Mouse (Mus musculus) cerebellum, postnatal 36 days (tissue): ENCODE measurements at regions not wholly inside any gene's neighbourhood (a gene's known extent, or its start where the extent isn't known, plus 50 kb on each side); places are given as distances from the start of the nearest gene placed in this dataset.
A peak's percentile ranks its signal among the peaks of the same experiment; 100 is the strongest.

Source experiments
- DNase-seq, 2 experiments: peaks; one replicate each; pipeline ENCODE4 v3.0.0; 2021 to 2022; ENCODE audit warnings: mixed read lengths in 2 of 2

DNA sequence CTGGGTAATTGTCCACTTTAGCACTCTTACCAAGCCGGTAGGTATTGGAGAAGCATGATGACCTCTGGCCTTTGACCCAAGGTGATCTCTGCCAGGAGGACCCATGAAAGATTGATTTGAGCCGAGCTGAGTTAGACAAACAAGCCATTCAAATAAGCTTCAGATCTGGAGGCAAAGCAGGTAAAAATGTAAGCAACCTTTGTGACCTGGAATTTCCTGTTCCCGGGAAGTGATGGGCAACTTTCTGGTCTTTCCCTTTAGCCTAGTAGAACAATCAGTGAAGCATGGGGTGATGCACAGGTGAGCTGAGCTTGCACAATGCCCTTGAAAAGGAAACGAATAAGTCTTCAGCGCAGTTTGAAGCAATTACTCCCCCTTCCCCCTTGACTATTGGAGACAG, 127.0 kb downstream of the Mycn start:
- DNase-seq = no peak

DNA sequence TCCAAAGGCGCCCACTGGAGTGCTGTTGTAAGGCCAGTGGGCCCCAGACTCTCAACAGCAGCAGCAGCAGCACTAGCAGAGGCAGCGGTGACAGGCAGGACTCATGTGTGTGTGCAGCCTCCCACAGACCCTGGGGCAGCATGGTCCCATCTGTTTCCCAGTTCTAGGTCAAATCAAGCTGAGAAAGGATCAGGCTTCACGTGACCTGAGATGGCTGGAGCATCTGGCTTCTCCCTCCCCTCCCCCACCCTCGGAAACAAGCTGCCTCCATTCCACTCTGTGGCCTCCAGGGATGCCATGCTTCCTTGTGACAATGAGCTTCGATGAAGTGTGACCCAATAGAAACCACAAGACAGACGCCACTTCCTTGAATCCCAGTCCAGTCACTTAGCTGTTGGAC, 128.8 kb downstream of the Mycn start:
- DNase-seq = no peak

DNA sequence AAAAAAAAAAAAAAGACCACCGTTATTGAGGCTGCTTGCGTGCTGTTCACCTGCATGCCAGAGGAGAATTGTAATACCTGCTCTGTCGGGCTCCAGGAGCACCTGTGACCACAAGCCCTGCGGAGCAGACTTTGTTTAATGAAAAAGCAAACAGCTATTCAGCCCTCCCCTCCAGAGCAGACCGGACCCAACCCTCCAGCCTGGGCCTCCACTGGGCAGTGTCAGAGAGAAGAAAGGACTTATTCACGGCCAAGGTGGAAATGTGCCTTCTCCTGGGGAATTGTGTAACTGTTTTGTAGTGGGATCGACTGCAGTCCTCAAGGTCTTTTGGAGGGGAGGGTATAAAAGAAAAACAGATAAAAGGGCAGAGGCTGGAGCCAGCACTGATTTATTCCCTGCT, 130.8 kb downstream of the Mycn start:
- no peak for DNase-seq

DNA sequence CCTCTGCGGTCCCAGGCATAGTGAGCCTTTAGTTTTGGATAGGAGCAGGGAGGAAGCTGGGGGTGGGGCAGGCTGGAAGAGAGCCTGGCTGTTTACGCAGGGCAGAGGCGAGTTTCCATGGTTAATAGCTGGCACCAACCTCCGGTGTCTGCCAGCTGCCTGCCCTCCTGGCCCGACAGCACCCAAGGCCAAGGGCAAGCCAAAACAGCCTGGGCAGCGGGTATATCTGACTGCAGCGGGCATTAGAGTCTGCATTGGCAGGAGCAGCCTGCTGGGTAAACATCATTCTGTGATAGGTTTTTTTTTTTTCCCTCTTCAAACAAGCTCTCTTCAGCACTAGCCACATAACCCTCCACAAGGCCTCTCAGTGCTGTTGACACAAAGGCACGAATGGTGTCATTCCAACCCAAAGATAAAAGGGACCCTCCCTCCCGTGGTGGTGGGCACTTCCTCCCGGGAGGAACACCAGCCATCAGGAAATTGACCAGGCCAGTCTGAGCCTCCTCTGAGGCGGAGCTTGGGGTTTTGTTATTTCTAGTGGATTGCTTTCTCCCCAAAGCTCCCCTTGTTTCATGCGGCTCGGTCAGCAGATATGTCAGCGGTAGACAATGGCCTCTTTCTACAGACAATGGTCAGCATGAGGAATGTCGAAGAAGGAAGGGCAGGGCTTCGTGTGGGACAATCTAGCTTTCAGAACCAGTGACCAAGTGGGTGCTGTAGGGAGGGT, 131.4 kb downstream of the Mycn start:
- peak in 1 of 2 experiments; percentile 17 for DNase-seq

DNA sequence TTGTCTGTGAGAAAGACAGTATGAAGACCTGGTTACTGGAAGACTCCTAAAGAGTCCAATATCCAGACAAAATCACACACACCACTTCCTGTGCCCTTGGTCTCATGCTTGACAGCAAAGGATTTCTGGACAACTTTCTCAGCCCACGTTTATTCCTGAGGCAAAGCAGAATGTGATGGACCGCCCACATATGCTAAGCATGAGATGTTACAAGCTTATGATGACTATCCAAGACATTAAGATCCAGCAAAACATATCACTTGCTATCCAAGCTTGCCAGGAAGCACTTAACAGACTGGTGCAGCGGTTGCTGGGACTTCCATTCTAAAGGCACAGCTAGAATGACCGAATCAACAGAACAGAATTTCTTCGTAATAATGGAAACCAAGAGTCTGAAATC, 133.6 kb downstream of the Mycn start:
- DNase-seq = no peak

DNA sequence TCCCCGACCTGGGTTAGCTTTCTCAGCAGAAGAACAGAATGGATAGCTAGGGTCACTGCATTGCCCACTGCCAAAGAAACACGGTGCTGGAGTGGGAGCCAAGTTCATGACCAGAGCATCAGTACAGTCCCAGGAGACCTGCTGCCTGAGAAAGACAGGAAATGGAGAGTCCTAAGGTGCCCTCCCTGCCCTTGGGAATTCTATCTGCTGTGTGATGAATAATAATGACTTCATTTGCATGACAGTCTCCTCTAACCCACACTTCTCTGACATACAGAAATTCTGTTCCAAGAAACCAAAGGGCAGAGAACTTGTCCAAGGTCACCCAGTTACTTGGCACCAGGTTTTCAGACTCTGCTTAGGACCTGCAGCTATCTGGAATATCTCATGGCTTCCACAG, 138.1 kb downstream of the Mycn start:
- no peak for DNase-seq

DNA sequence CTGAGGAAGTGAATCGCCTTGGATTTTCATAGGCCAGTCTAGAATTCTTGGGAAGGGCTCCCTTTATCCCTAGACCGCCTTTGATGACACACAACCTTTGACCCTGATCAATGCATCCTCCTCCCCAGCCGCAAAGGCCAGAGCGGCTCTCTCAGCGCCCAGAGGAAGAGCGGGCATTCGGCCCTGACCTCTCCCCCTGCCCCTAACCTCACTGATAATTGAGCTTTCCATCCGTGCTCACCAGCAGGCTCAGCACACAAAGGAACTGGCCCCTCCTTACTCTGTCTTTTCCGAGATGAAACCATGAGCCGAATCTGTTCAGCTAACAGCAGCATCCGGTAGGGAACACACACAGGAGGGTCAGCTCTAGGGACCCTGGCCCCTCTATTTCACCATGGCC, 139.3 kb downstream of the Mycn start:
- DNase-seq = no peak

DNA sequence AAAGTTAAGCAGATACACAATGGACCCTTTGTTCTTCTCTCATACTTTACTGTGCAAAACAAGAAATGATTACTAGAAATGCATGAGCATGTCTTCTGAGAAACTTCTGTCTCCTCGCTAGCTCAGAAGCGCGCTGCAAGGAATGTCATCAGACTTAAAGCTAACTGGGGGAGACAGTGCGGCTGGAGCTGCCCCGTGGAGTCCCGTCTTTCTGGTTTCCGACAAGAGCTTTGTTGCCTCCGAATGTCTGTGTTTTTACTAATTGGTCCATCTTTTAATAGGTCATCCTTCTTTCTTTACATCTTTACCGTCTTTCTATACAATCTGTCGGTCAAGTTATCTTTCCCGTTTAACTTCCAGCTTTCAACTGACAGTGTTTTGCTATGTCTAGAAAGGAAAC, 140.0 kb downstream of the Mycn start:
- DNase-seq = no peak

DNA sequence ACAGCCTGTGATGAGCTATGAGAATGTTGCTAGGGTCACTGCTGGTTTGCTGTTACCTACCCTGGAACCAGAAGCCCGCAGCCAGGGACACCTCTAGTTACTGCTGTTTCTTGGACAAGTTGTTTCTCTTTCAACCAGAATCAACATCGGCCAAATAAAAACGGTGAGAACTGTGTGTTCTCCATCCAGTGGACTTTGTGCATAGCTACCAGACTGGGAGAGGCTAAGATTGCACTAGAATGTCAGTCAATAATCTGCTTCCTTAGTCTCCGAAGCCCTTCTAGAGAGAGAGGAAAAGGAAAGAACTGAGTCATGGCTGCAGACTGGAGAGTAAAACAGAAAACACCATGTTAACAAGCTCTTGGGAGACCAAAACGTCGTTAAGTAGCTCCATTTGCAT, 141.6 kb downstream of the Mycn start:
- no peak for DNase-seq

DNA sequence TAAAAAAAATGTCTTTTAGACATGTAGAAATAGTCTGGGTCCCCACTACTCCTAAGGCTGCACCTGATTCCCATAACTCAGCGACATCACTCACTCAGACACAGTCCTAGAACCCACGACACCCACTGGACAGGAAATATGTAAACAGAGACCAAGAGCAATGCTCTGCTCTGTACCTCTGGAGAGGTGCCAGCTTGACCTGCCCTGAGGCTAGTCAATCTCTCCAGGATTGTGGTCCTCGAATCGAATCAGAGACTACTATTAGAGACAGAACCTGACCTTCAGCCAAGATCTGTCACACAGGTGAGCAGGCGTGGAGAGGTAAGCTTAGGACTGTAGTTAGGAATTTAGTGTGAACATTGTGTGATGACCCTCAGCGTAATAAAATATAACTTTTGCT, 152.7 kb downstream of the Mycn start:
- DNase-seq = no peak

DNA sequence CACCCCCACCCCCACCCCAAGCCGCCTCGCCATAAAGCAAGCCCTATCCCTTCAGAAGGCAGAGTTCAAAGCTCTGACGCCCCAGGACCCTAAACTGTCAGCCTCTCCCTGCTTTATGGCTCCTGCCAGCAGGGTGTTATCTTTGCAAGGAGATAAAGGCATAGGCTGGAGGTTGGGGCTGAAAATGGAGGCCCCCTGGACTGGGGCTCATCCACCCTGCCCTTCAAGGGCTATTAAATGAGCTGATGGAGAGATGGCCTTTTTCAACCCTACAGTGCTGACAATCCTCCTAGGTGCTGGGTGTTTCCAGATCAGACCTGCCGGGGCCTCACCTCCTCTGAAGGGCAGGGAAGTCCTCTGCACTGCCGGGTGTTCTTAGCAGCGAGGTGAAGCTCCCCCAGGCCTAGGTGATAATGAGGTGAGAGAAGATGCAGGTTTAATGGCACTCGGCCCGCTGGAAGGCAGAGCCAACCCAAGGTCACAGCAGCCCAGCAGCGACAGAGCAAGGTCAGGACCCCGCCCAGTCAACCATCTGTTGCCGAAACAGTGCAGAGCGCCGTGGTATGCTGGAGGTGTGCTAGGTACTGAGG, 153.4 kb downstream of the Mycn start:
- no peak for DNase-seq

DNA sequence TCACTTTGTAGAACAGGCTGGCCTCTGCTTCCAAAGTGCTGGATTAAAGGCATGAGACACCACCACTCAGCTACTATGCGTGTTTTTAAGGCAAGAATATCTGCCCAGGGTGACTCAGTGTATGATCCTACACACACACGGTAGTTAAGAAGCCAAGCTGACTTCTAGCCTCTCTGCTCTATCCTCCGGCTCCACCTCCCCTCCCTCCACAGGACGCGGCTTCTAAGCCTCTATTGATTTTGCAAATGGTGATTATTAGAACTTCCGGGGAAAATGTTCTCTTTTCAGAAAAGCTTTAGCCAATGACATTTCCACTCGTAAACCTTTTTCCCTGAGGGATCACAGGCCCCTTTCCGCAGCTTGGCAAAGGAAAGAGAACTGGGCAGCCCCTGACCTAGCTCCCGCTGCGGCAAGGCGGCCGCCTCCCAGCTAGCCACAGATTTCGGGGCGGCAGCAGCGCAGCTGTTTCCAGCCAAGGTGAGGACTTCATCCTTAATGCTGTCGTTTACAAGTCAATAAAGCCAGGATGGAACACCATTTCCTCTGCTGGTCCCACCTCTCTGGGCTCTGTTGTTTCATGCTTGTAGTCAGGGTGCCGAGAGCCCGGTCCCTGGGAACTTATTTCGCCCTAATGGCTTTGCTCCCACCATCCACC, 154.0 kb downstream of the Mycn start:
- no peak for DNase-seq

DNA sequence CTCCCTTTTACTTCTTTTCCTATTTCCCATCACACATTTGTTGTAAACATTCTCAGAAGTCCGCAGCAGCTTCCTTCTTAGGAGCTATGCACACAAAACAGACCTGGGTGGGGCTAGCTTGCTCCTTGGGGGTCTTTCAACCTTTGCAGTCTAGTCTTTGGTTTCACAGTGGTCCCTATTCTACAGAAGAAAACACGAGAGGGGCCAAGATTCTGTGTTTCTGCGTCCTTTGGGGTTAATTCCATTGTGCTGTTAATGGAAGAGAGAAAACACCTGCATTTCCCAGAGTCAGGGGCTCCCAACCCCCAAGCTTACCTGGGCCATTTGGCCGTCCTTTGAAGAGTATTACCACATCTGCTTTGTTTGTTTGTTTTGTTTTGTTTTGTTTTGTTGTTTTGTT, 154.6 kb downstream of the Mycn start:
- no peak for DNase-seq

DNA sequence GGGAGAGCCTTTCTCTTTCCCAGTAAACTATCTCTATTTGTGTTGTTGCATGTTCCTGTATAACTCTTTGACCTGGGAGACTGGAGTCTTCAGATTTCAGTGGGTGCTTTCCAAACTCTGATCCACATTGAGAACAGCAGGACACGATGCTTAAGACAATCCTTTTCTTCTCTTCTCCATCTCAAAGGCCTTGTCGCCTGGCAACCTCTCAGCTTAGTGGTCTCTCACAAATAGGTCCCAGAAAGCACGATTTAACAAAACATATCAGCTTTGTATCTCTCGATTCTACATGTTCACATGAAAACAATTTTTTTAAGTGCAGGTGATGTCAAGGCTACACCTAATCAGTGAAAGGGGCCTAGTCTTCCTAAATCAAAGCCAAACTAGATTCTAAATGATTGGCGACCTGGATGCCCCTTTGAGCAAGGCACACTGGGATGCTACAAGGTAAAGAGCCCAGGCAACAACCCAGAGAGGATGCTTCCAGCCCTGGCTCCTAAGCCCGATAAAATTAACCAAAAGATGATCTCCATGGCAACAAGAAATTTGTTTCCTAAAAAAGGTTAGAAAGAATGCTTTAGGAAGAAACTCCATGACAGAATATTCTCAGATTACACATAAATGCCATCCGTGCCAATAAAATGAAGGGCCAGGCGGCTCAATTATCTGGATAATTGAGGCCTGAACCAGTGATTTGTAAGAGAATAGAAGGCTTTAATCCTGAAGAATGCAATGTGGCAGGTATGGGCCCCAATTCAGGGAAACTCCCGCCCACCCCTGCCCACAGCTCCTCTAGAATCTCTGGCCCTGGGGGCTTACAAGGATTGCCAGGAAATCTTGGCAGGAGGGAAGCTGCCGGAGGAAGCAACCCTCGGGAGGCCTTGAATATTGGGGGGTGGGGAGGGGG, 157.8 kb downstream of the Mycn start:
- no peak for DNase-seq

DNA sequence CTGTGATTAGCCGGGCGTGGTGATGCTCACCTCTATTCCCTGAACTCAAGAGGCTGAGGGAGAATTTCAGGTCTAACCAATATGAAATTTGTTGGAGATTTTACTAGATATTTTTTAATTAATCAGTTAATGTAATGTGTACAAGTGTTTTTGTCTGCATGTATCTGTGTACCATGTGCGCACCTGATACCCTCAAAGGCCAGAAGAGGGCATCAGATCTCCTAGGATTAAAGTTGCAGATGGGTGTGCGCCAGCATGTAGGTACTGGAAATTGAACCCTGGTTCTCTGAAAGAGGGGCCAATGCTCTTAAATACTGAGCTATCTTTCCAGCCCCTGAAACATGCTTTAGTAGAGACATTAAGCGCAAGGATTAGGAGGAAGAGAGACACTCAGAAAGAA, 160.2 kb downstream of the Mycn start:
- DNase-seq = no peak

DNA sequence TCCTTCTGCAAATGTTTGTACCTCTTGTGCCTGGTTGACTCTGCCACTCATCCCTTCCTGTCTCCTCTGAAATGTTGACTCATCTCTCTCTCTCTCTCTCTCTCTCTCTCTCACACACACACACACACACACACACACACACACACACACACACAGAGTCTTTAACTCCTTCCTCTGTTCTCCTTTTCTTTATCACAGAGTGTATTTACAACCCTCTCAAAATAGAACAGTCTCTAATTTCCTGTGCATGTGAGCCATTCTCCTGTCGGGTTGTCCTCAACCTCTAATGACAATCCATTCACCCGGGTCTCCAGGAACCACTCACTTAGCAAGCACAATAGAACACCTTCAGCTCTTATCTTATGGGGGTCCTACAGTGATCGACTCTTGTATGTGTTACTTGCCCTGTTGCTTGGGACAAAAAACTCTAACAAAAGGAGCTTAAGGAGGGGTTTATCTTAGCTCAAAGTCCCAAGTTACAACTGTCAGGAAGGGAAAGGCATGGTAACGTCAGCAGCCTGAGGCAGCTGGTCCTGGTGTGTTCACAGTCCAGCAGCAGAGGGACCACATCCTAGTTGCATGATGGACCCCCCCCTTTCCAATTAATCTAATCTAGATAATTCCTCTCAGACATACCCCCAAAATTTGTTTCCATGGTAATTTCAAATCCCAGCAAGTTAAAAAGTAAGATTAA, 163.0 kb downstream of the Mycn start:
- no peak for DNase-seq

DNA sequence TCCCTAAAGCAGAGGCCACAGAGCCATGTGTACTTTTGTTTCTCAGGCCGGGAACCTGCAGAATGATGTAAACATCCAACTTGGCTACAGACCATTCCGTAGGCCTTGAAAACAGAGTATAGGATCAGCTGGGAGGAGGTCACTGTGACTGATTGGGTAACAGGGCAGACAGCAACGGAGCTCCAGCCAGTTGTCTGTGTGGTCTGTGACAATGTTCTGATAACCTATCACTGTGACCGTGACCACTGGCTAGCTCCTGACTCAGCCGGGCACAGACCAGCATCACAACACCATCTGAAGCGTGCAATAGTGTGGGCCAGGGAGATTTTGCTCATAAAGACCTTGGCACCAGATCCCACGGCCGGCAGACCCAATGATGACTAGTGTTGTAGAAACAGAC, 164.3 kb downstream of the Mycn start:
- no peak for DNase-seq

DNA sequence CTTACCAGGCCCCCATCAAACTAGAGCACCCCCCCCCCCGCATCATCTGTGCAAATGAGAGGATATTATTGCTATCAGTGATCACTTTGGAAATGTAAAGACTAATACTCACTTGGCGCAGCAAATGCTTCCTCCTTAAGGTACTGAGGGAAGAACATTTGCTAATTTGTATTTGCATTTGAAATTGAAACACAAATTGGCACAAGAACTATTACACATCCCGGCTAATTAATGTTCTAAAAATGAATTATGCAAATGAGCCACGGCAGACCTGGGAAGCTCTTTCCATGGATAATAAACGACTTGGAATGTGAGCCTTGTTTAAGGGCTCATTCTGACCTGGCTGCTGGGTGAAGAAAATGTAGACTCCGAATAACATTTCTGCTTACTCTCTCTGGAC, 164.9 kb downstream of the Mycn start:
- DNase-seq = no peak

DNA sequence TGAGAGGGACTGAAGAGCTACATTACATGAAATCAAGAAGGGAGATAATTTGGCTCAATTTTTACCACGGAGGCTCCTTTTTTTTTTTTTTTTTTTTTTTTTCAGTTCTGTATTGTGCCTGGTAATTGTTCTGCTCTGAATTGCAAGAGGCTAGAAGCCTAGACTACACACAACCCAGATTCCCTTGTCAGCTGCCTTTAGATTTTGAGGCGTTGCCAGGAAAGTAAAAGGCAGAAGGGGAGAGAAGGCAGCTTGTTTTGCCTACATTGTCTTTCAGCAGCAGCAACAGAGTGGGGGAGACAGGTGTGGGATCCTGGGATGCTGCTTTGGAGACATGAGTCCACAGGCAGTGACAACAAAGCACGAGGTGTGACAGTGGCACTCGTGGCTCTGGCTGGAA, 170.7 kb downstream of the Mycn start:
- DNase-seq = no peak

DNA sequence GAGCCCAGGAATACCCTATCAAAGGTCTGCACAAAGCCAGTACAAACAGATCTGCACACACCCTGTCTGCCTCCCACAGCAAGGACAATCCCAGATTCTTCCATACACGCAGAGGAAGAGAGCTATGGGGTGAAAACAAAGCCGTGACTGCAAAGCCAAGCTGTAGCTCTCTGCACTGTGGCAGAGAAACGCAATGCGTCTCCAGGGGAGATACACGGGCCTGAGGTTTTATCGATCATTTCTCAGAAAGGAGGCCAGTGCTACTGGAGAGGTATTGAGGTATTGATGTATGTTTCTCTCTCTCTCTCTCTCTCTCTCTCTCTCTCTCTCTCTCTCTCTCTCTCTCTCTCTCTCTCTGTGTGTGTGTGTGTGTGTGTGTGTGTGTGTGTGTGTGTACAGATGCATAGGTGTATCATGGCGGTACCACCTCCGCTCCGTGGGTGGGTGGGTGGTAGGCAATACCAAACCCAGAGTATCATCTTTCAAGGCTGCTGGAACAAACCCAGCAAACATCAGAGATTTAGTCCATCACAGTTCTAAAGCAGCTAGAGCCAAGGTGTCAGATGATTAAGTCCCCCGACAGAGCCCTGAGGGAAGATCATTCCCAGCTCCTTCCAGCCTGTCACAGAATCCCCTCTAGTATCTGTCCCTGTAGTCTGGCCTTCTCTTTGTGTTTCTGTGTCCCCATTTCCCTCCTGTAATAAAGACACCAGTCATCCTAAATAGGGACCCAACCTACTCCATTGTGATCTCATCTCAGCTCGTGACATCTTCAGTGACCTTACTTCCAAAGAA, 175.0 kb downstream of the Mycn start:
- DNase-seq = no peak

DNA sequence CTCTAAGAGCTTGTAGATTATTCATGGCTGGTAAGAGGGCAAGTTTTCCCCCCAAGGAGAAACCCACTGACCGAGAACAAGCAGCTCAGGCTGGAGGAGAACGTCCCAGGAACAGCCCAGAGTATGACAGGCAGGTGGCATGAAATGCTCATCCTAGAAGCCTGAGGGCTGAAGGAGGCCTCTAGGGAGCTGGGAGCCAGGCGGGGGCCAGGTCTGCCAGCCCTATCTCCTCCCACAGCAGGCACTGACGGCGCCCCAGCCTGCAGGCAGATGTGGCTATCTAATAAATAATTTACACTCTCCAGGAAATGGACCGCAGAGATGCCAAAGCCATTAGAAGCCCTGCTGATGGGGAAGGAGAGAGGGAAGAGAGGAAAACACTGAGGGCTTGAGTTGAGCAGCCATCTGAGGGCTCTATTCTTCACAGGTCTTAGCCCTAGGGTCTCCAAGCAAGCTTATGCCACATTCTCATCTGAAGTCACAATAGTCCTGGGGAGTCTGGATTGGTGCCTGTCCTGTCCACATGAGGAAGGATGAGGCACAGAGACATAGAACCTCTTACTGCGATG, 176.1 kb downstream of the Mycn start:
- no peak for DNase-seq

DNA sequence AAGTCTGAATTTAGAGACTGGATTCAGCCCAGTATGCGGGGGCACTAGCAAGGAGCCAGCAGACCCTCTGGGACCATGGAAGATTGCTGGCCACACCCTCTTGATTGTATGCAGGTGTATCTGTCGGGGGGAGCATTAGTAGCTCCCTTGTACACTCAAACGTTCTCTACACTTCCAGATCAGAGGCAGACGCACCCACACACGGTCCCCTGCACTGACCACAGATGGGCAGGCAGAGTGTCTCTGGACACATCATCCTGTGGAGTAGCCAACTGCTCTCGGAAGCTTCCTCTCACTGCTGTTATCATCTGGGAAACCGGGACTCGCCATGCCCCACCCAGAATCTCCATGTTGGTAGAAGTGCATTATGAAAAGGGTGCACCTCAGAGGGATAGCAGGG, 176.7 kb downstream of the Mycn start:
- no peak for DNase-seq
